Mouse (Mus musculus): Measurements from ENCODE around the gene Snrpc. TPM values are rescaled to one million over a fixed set of nuclear protein-coding genes. Genes with fewer than 3 reads are reported as not detected.
"Not testable (repeated sequence)": the region's sequence is repeated elsewhere in the genome, so short reads cannot be mapped to it uniquely, and the experiment has no call there.

The Snrpc gene
- 60.8 and 108 TPM in 2 replicates for polyA plus RNA-seq (2012; rRNA removed)

GRCm38 (mm10) chr17:27837850-27838249 is at the start of gene Snrpc:
Gene Snrpc (plus strand): TSS chr17:27838150.
- H3K27ac ChIP-seq (ENCODE audit: insufficient read depth, low read depth, low read length) = peak within 1 kb of the TSS; percentile 98
- not testable (repeated sequence) for H3K36me3 ChIP-seq (ENCODE audit: control insufficient read depth, insufficient read depth, low read length); H3K27me3 ChIP-seq (ENCODE audit: control insufficient read depth, insufficient read depth, low read length); H3K4me3 ChIP-seq (ENCODE audit: low read depth, low read length)
- peaks cover 13% of the 10 kb centered on the region; the same call in 1 of the 2 replicates for H3K4me1 ChIP-seq (ENCODE audit: control insufficient read depth, insufficient read depth, insufficient read length, low read length)
- 76% methylated on average over 4 of the region's 4 CpGs for WGBS

DNA sequence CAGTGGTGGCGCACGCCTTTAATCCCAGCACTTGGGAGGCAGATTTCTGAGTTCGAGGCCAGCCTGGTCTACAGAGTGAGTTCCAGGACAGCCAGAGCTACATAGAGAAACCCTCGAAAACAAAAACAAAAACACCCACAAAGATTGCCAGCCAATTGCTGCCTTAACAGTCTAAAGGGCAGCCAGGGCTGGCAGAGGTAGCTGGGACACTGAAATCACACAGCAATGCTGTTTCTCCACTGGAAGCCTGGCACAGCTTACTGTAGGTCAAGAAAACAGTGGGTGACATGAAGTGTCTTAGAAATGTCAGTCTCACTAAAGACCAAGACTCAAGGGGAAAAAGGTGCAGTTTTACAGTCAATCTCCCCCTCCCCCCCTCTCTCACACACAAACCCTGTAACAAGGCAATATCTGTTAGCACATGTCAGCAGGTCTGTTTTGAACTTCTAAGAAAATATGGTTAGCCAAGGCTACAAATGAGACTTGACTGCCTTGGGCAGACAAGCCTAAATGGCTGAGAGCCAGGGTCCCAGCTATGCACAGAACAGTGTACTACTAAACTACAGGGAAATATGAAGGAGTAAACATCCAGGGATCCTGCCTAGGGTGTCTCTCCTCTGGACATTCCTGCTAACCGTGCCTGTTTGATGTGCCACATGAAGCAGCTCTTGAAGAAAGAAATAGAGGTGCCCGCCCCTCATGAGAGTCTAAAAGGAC is 49.3 kb upstream of the Snrpc start:
- TF ChIP-seq POLR2A (IDR thresholded peaks at IDR 0.05; ENCODE audit: low read depth, low read length) (no peak), CTCF (IDR thresholded peaks at IDR 0.05; ENCODE audit: extremely low read depth, insufficient read length, insufficient replicate concordance, low read depth, low read length) (no peak)
- H3K27ac ChIP-seq (ENCODE audit: insufficient read depth, low read depth, low read length) = no peak overlapping the region
- peaks cover 13% of the 10 kb centered on the region for H3K36me3 ChIP-seq (ENCODE audit: control insufficient read depth, insufficient read depth, low read length)
- H3K4me1 ChIP-seq (ENCODE audit: control insufficient read depth, insufficient read depth, insufficient read length, low read length) = peaks cover 22% of the 10 kb centered on the region
- no peaks in the 10 kb centered on the region for H3K27me3 ChIP-seq (ENCODE audit: control insufficient read depth, insufficient read depth, low read length)
- 80% methylated on average over 6 of the region's 6 CpGs for WGBS
- H3K4me3 ChIP-seq (ENCODE audit: low read depth, low read length) = no peak overlapping the region

GRCm38 (mm10) chr17:27790015-27790414 is 47.9 kb upstream of the Snrpc start:
- no peak overlapping the region for H3K4me3 ChIP-seq (ENCODE audit: low read depth, low read length)
- TF ChIP-seq CTCF (IDR thresholded peaks at IDR 0.05; ENCODE audit: extremely low read depth, insufficient read length, insufficient replicate concordance, low read depth, low read length) (no peak), POLR2A (IDR thresholded peaks at IDR 0.05; ENCODE audit: low read depth, low read length) (no peak)
- peaks cover 10% of the 10 kb centered on the region for H3K36me3 ChIP-seq (ENCODE audit: control insufficient read depth, insufficient read depth, low read length)
- H3K4me1 ChIP-seq (ENCODE audit: control insufficient read depth, insufficient read depth, insufficient read length, low read length) = peaks cover 24% of the 10 kb centered on the region
- no peaks in the 10 kb centered on the region for H3K27me3 ChIP-seq (ENCODE audit: control insufficient read depth, insufficient read depth, low read length)
- 63% methylated on average over 5 of the region's 5 CpGs for WGBS
- H3K27ac ChIP-seq (ENCODE audit: insufficient read depth, low read depth, low read length) = peak overlapping the region; percentile 36

GRCm38 (mm10) chr17:27790976-27791375 is 47.0 kb upstream of the Snrpc start:
- TF ChIP-seq POLR2A (IDR thresholded peaks at IDR 0.05; ENCODE audit: low read depth, low read length) (no peak), CTCF (IDR thresholded peaks at IDR 0.05; ENCODE audit: extremely low read depth, insufficient read length, insufficient replicate concordance, low read depth, low read length) (no peak)
- Histone ChIP-seq H3K27me3 (ENCODE audit: control insufficient read depth, insufficient read depth, low read length) (no peaks in the 10 kb centered on the region), H3K27ac (ENCODE audit: insufficient read depth, low read depth, low read length) (peak overlapping the region; percentile 79), H3K4me1 (ENCODE audit: control insufficient read depth, insufficient read depth, insufficient read length, low read length) (peaks cover 29% of the 10 kb centered on the region), H3K36me3 (ENCODE audit: control insufficient read depth, insufficient read depth, low read length) (0 out of 2 replicates have a peak, but pooled peaks cover 3% of the 10 kb centered on the region), H3K4me3 (ENCODE audit: low read depth, low read length) (no peak overlapping the region)
- WGBS = 85% methylated on average over 2 of the region's 2 CpGs

DNA sequence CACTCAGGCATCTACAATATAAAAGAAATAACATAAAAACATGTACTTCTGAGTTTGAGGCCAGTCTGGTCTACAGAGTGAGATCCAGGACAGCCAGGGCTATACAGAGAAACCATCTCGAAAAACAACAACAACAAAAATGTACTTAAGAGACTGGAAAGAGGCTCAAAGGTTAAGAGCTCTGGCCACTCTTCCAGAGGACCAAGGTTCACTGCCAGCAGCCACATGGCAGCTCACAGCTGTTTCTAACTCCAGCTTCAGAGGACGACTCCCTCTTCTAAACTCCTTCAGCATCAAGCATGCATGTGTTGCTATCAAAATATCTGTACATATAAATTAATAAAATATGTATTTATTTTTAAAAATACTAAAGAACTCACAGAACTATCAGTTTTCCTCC is 46.4 kb upstream of the Snrpc start:
- peak overlapping the region; percentile 79 for H3K27ac ChIP-seq (ENCODE audit: insufficient read depth, low read depth, low read length)
- H3K27me3 ChIP-seq (ENCODE audit: control insufficient read depth, insufficient read depth, low read length) = no peaks in the 10 kb centered on the region
- 19% methylated on average over 2 of the region's 2 CpGs for WGBS
- H3K4me1 ChIP-seq (ENCODE audit: control insufficient read depth, insufficient read depth, insufficient read length, low read length) = peaks cover 33% of the 10 kb centered on the region
- TF ChIP-seq CTCF (IDR thresholded peaks at IDR 0.05; ENCODE audit: extremely low read depth, insufficient read length, insufficient replicate concordance, low read depth, low read length) = no peak
- TF ChIP-seq POLR2A (IDR thresholded peaks at IDR 0.05; ENCODE audit: low read depth, low read length) = no peak
- H3K4me3 ChIP-seq (ENCODE audit: low read depth, low read length) = no peak overlapping the region
- 0 out of 2 replicates have a peak, but pooled peaks cover 1% of the 10 kb centered on the region for H3K36me3 ChIP-seq (ENCODE audit: control insufficient read depth, insufficient read depth, low read length)

DNA sequence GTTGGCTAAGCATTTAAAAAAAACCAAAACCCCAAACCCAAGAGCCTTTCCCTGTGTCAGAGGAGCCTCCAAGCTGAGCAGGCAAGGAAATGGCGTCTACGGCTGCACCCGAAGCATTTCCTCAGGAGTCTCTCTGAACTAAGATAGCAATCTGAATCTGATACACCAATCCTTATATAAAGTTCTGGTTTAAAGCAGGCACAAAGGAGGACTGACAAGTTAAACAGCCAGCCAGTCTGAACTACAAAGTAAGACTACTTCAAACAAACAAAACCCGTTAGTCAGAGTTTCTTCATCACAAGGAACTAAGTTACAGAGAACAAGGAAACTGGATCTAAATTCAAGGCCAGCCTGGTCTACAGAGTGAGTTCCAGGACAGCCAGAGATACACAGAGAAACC is 45.4 kb upstream of the Snrpc start:
- peak overlapping the region; percentile 79 for H3K27ac ChIP-seq (ENCODE audit: insufficient read depth, low read depth, low read length)
- TF ChIP-seq CTCF (IDR thresholded peaks at IDR 0.05; ENCODE audit: extremely low read depth, insufficient read length, insufficient replicate concordance, low read depth, low read length) (no peak), POLR2A (IDR thresholded peaks at IDR 0.05; ENCODE audit: low read depth, low read length) (no peak)
- H3K27me3 ChIP-seq (ENCODE audit: control insufficient read depth, insufficient read depth, low read length) = no peaks in the 10 kb centered on the region
- no peak overlapping the region for H3K4me3 ChIP-seq (ENCODE audit: low read depth, low read length)
- 52% methylated on average over 4 of the region's 4 CpGs for WGBS
- H3K36me3 ChIP-seq (ENCODE audit: control insufficient read depth, insufficient read depth, low read length) = 0 out of 2 replicates have a peak, but pooled peaks cover 1% of the 10 kb centered on the region
- H3K4me1 ChIP-seq (ENCODE audit: control insufficient read depth, insufficient read depth, insufficient read length, low read length) = peaks cover 37% of the 10 kb centered on the region

GRCm38 (mm10) chr17:27793144-27793543 is 44.8 kb upstream of the Snrpc start:
- TF ChIP-seq POLR2A (IDR thresholded peaks at IDR 0.05; ENCODE audit: low read depth, low read length) (no peak), CTCF (IDR thresholded peaks at IDR 0.05; ENCODE audit: extremely low read depth, insufficient read length, insufficient replicate concordance, low read depth, low read length) (no peak)

More at GRCm38 (mm10) chr17:27793144-27793543, 44.8 kb upstream of the Snrpc start:
- H3K4me1 ChIP-seq (ENCODE audit: control insufficient read depth, insufficient read depth, insufficient read length, low read length) = peaks cover 43% of the 10 kb centered on the region
- H3K36me3 ChIP-seq (ENCODE audit: control insufficient read depth, insufficient read depth, low read length) = 0 out of 2 replicates have a peak, but pooled peaks cover 1% of the 10 kb centered on the region
- 55% methylated on average over 6 of the region's 6 CpGs for WGBS
- H3K27me3 ChIP-seq (ENCODE audit: control insufficient read depth, insufficient read depth, low read length) = no peaks in the 10 kb centered on the region
- H3K4me3 ChIP-seq (ENCODE audit: low read depth, low read length) = no peak overlapping the region
- H3K27ac ChIP-seq (ENCODE audit: insufficient read depth, low read depth, low read length) = peak overlapping the region; percentile 79
